In the genomic region with DNA sequence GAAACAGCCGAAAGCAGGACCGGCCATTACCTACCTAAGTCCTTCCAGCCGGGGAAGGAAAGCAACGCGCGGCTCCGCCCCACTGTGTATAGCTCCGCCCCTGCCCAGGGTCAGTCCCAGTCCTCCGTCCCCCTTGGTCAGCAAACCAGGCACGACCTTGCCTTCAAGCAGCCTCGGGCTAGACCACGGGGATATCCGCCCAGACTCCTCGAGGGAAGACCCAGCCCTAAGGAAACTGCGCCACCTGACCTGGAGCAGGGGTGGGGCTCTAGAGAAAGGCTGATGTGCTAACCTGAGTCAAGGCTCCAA, we compare ENCODE assay signal across 8 mouse cellular contexts. TPM values are rescaled to one million over a fixed set of nuclear protein-coding genes. Genes with fewer than 3 reads are reported as not detected.
DNase-seq lines count a peak whose midpoint lies in the region; ATAC-seq and TF ChIP-seq lines count a peak whose summit lies in the region.

No protein-coding gene starts in this region.

- peak; percentile 78 for TF ChIP-seq EP300 in ES-Bruce4 (IDR thresholded peaks at IDR 0.05; ENCODE audit: insufficient read depth, low read depth, low read length)

- H3K36me3 ChIP-seq in ES-Bruce4 (ENCODE audit: control insufficient read depth, insufficient read depth, low read length, poor library complexity, severe bottlenecking) (no peaks in the 10 kb centered on the region), macrophage (ENCODE audit: inconsistent target) (peaks cover 9% of the 10 kb centered on the region)
- H3K36me3 ChIP-seq in embryonic facial prominence, embryonic 14.5 days (ENCODE audit: control insufficient read depth, insufficient read depth, low read length): 0 out of 2 replicates have a peak, but pooled peaks cover 3% of the 10 kb centered on the region
- H3K36me3 ChIP-seq in testis, adult 2 months (ENCODE audit: control insufficient read depth, insufficient read depth, low read length): no peaks in the 10 kb centered on the region

- DNase-seq in adrenal gland, postnatal 10 days: peak; percentile 78
- DNase-seq in embryonic facial prominence, embryonic 14.5 days (ENCODE audit: low spot score): no peak
- peak; percentile 61 to 69 for DNase-seq in heart, postnatal 10 days
- peak; percentile 88 to 96 for DNase-seq in kidney, postnatal 25 days
- no peak for DNase-seq in thymus, postnatal 36 days

- peak overlapping the region; percentile 100 for H3K4me2 ChIP-seq in embryonic facial prominence, embryonic 14.5 days (ENCODE audit: low read depth, low read length)

- H3K27me3 ChIP-seq in ES-Bruce4 (ENCODE audit: control insufficient read depth, insufficient read depth, low read length, poor library complexity, severe bottlenecking): no peaks in the 10 kb centered on the region
- no peaks in the 10 kb centered on the region for H3K27me3 ChIP-seq in embryonic facial prominence, embryonic 14.5 days (replicated peaks; ENCODE audit: control insufficient read depth, insufficient read depth, low read length)
- H3K27me3 ChIP-seq in testis, adult 2 months (ENCODE audit: control insufficient read depth, insufficient read depth, low read length): no peaks in the 10 kb centered on the region; the same call in 1 of the 2 replicates

- no peak for TF ChIP-seq CTCF in ES-Bruce4 (IDR thresholded peaks at IDR 0.05; ENCODE audit: low read depth, low read length)
- TF ChIP-seq CTCF in testis, adult 2 months (IDR thresholded peaks at IDR 0.05; ENCODE audit: control insufficient read depth, insufficient read depth, insufficient replicate concordance, low read depth, low read length): no peak

- no peak overlapping the region for H3K27ac ChIP-seq in ES-Bruce4 (ENCODE audit: insufficient read depth, low read length)
- H3K27ac ChIP-seq in embryonic facial prominence, embryonic 14.5 days (replicated peaks; ENCODE audit: low read depth, low read length): peak overlapping the region; percentile 73
- peak overlapping the region; percentile 90 for H3K27ac ChIP-seq in macrophage
- no peak overlapping the region for H3K27ac ChIP-seq in testis, adult 2 months (ENCODE audit: control insufficient read depth, insufficient read depth, low read depth, low read length)

- H3K9me3 ChIP-seq in ES-Bruce4 (replicated peaks; ENCODE audit: control insufficient read depth, insufficient read depth, low read length, poor library complexity, severe bottlenecking): no peaks in the 10 kb centered on the region
- H3K9me3 ChIP-seq in embryonic facial prominence, embryonic 14.5 days (ENCODE audit: control insufficient read depth, low read length): no peaks in the 10 kb centered on the region

- intact Hi-C loops in heart, postnatal 10 days (cut with DNase I): no loop called here

- H3K9ac ChIP-seq in ES-Bruce4 (ENCODE audit: low read depth, poor library complexity, severe bottlenecking): peak overlapping the region; percentile 70
- peak overlapping the region; percentile 76 for H3K9ac ChIP-seq in embryonic facial prominence, embryonic 14.5 days (ENCODE audit: low read depth, low read length)

- no peak for TF ChIP-seq POLR2A in ES-Bruce4 (IDR thresholded peaks at IDR 0.05; ENCODE audit: insufficient read depth, low read length)
- peak; percentile 27; the same call in 1 of the 2 replicates for TF ChIP-seq POLR2A in testis, adult 2 months (IDR thresholded peaks at IDR 0.05; ENCODE audit: control insufficient read depth, low read depth, low read length)

- peaks cover 21% of the 10 kb centered on the region for H3K4me1 ChIP-seq in ES-Bruce4 (ENCODE audit: control insufficient read depth, insufficient read depth, low read length)
- H3K4me1 ChIP-seq in embryonic facial prominence, embryonic 14.5 days (ENCODE audit: control insufficient read depth, insufficient read depth, low read length): peaks cover 83% of the 10 kb centered on the region
- H3K4me1 ChIP-seq in testis, adult 2 months (ENCODE audit: control insufficient read depth, insufficient read depth, low read length): peaks cover 55% of the 10 kb centered on the region

- peak overlapping the region; percentile 72 for H3K4me3 ChIP-seq in ES-Bruce4 (ENCODE audit: low read depth, low read length)
- H3K4me3 ChIP-seq in embryonic facial prominence, embryonic 14.5 days (ENCODE audit: low read depth, low read length): peak overlapping the region; percentile 58
- H3K4me3 ChIP-seq in macrophage (ENCODE audit: inconsistent target): peak overlapping the region; percentile 46
- H3K4me3 ChIP-seq in testis, adult 2 months (ENCODE audit: control insufficient read depth, low read depth, low read length): peak overlapping the region; percentile 83

- WGBS in embryonic facial prominence, embryonic 14.5 days: 2% methylated on average over 9 of the region's 15 CpGs
- WGBS in macrophage (ENCODE audit: missing documents): 19% methylated on average over 14 of the region's 15 CpGs

- ATAC-seq in embryonic facial prominence, embryonic 14.5 days (ENCODE audit: low read depth): peak; percentile 3; the same call in 1 of the 2 replicates

- H3K79me2 ChIP-seq in macrophage (ENCODE audit: inconsistent target): peaks cover 95% of the 10 kb centered on the region

RNA-seq across cellular contexts. Expression of gene Plxnb2, which starts 6.7 kb away (rescaled TPM):
- polyA plus RNA-seq in ES-Bruce4 (2011; ENCODE audit: insufficient read depth, insufficient read length, low read depth, missing spikeins) (86.1 and 96.7 TPM in 2 replicates), macrophage (2018) (226 to 333 TPM (median 246 TPM) in 3 replicates)
- 100 to 1,000 TPM in 1 of 2 experiments, 10 to 100 TPM in 1; 96.8 to 105 TPM for total RNA-seq in adrenal gland, postnatal 10 days (2021)
- polyA plus RNA-seq in embryonic facial prominence, embryonic 14.5 days (2014; fragmentation: Nextera tagmentation; extraction: Ambion mirVana): 158 and 169 TPM in 2 replicates
- 100 to 1,000 TPM; 115 to 145 TPM for total RNA-seq in heart, postnatal 10 days (2021)
- 100 to 1,000 TPM in 21 of 26 experiments, 10 to 100 TPM in 5; 56.4 to 466 (median 272) TPM for total RNA-seq in macrophage (2018; cell fraction: chromatin; rRNA removed)
- total RNA-seq in macrophage (2018; cell fraction: cytosol; rRNA removed): 100 to 1,000 TPM; 231 to 545 (median 345) TPM
- 100 to 1,000 TPM; 287 to 804 (median 490) TPM for total RNA-seq in macrophage (2018; cell fraction: nucleus; rRNA removed)
- polyA plus RNA-seq in testis, adult 2 months (2012; rRNA removed): 91.0 and 107 TPM in 2 replicates

RNA-seq across cellular contexts. Expression of gene Dennd6b, which starts 22.4 kb away (rescaled TPM):
- polyA plus RNA-seq in ES-Bruce4 (2011; ENCODE audit: insufficient read depth, insufficient read length, low read depth, missing spikeins) (9.1 and 10.0 TPM in 2 replicates), macrophage (2018) (0.80 to 2.0 TPM (median 1.1 TPM) in 3 replicates)
- 1 to 10 TPM; 4.7 to 7.4 TPM for total RNA-seq in adrenal gland, postnatal 10 days (2021)
- 11.4 and 13.1 TPM in 2 replicates for polyA plus RNA-seq in embryonic facial prominence, embryonic 14.5 days (2014; fragmentation: Nextera tagmentation; extraction: Ambion mirVana)
- total RNA-seq in heart, postnatal 10 days (2021): 1 to 10 TPM; 8.6 TPM
- 10 to 100 TPM; 13.0 to 92.2 (median 42.9) TPM for total RNA-seq in macrophage (2018; cell fraction: chromatin; rRNA removed)
- total RNA-seq in macrophage (2018; cell fraction: cytosol; rRNA removed): 1 to 10 TPM in 15 of 26 experiments, under 1 TPM in 11; 0.47 to 5.8 (median 1.3) TPM
- total RNA-seq in macrophage (2018; cell fraction: nucleus; rRNA removed): 10 to 100 TPM in 25 of 26 experiments, 1 to 10 TPM in 1; 7.9 to 62.1 (median 21.2) TPM
- 55.5 and 58.5 TPM in 2 replicates for polyA plus RNA-seq in testis, adult 2 months (2012; rRNA removed)

RNA-seq across cellular contexts. Expression of gene Mapk11, which starts 24.4 kb away (rescaled TPM):
- 9.1 and 9.3 TPM in 2 replicates for polyA plus RNA-seq in ES-Bruce4 (2011; ENCODE audit: insufficient read depth, insufficient read length, low read depth, missing spikeins)
- 1 to 10 TPM; 5.1 to 7.3 TPM for total RNA-seq in adrenal gland, postnatal 10 days (2021)
- 7.8 and 8.6 TPM in 2 replicates for polyA plus RNA-seq in embryonic facial prominence, embryonic 14.5 days (2014; fragmentation: Nextera tagmentation; extraction: Ambion mirVana)
- total RNA-seq in heart, postnatal 10 days (2021): 1 to 10 TPM; 4.1 to 4.8 TPM
- total RNA-seq in macrophage (2018; cell fraction: chromatin; rRNA removed): 10 to 100 TPM in 5 of 26 experiments, 1 to 10 TPM in 21; 2.3 to 40.1 (median 4.9) TPM
- 1 to 10 TPM in 19 of 26 experiments, under 1 TPM in 7; 0.62 to 1.9 (median 1.3) TPM for total RNA-seq in macrophage (2018; cell fraction: cytosol; rRNA removed)
- total RNA-seq in macrophage (2018; cell fraction: nucleus; rRNA removed): 10 to 100 TPM in 2 of 26 experiments, 1 to 10 TPM in 24; 1.5 to 17.6 (median 2.8) TPM
- 0.79 to 2.1 TPM (median 1.5 TPM) in 3 replicates for polyA plus RNA-seq in macrophage (2018)
- 2.0 and 2.6 TPM in 2 replicates for polyA plus RNA-seq in testis, adult 2 months (2012; rRNA removed)

RNA-seq across cellular contexts. Expression of gene Mapk12, which starts 33.4 kb away (rescaled TPM):
- polyA plus RNA-seq in ES-Bruce4 (2011; ENCODE audit: insufficient read depth, insufficient read length, low read depth, missing spikeins): 33.2 and 38.2 TPM in 2 replicates
- total RNA-seq in adrenal gland, postnatal 10 days (2021): 10 to 100 TPM; 10.1 to 19.3 TPM
- polyA plus RNA-seq in embryonic facial prominence, embryonic 14.5 days (2014; fragmentation: Nextera tagmentation; extraction: Ambion mirVana): 13.6 and 14.2 TPM in 2 replicates
- 10 to 100 TPM; 23.8 to 24.8 TPM for total RNA-seq in heart, postnatal 10 days (2021)
- total RNA-seq in macrophage (2018; cell fraction: chromatin; rRNA removed): 1 to 10 TPM in 1 of 26 experiments, under 1 TPM in 9, not detected in 16; 0.42 to 1.8 (median 0.62) TPM
- total RNA-seq in macrophage (2018; cell fraction: cytosol; rRNA removed): under 1 TPM in 8 of 26 experiments, not detected in 18; 0.09 to 0.26 (median 0.14) TPM
- total RNA-seq in macrophage (2018; cell fraction: nucleus; rRNA removed): under 1 TPM in 3 of 26 experiments, not detected in 23; 0.35 to 0.99 (median 0.47) TPM
- polyA plus RNA-seq in macrophage (2018): 0.09 TPM in 1 of 3 replicates, not detected in the others
- polyA plus RNA-seq in testis, adult 2 months (2012; rRNA removed): 0.79 and 1.0 TPM in 2 replicates

RNA-seq across cellular contexts. Expression of gene Ppp6r2, which starts 37.5 kb away (rescaled TPM):
- polyA plus RNA-seq in ES-Bruce4 (2011; ENCODE audit: insufficient read depth, insufficient read length, low read depth, missing spikeins) (13.3 and 14.3 TPM in 2 replicates), macrophage (2018) (15.7 to 23.8 TPM (median 17.1 TPM) in 3 replicates)
- 10 to 100 TPM; 41.8 to 52.0 TPM for total RNA-seq in adrenal gland, postnatal 10 days (2021)
- polyA plus RNA-seq in embryonic facial prominence, embryonic 14.5 days (2014; fragmentation: Nextera tagmentation; extraction: Ambion mirVana): 27.3 and 32.2 TPM in 2 replicates
- total RNA-seq in heart, postnatal 10 days (2021): 10 to 100 TPM; 59.5 to 60.6 TPM
- 100 to 1,000 TPM in 9 of 26 experiments, 10 to 100 TPM in 15, 1 to 10 TPM in 2; 8.9 to 124 (median 81.9) TPM for total RNA-seq in macrophage (2018; cell fraction: chromatin; rRNA removed)
- 10 to 100 TPM; 16.3 to 43.0 (median 25.8) TPM for total RNA-seq in macrophage (2018; cell fraction: cytosol; rRNA removed)
- 10 to 100 TPM in 24 of 26 experiments, 1 to 10 TPM in 2; 8.8 to 85.5 (median 51.4) TPM for total RNA-seq in macrophage (2018; cell fraction: nucleus; rRNA removed)
- polyA plus RNA-seq in testis, adult 2 months (2012; rRNA removed): 49.8 and 59.3 TPM in 2 replicates

Comparison
In these comparisons a context has a peak if more than half of its experiments do, and no peak if none do; other contexts are left out.
1. H3K27ac ChIP-seq: peak in embryonic facial prominence, embryonic 14.5 days (single experiment) and macrophage (single experiment); none in ES-Bruce4 (single experiment) and testis, adult 2 months (single experiment).
2. DNase-seq: peak in adrenal gland, postnatal 10 days (single experiment), heart, postnatal 10 days (2 of 2) and kidney, postnatal 25 days (2 of 2); none in embryonic facial prominence, embryonic 14.5 days (single experiment) and thymus, postnatal 36 days (0 of 2).
3. Peak in every context shown above with its lines, with median percentiles within 50 percentile points of each other: H3K4me3 ChIP-seq.